Mouse (Mus musculus): Measurements from ENCODE around the gene Pus7. TPM values are rescaled to one million over a fixed set of nuclear protein-coding genes. Genes with fewer than 3 reads are reported as not detected.

Pus7 gene
- 4.1 and 4.4 TPM in 2 replicates for polyA plus RNA-seq (2012; rRNA removed)

- no peak within 1 kb of the TSS; the same call in 1 of the 2 replicates for H3K27ac ChIP-seq (ENCODE audit: insufficient read depth, low read depth, low read length)
These were observed at the start of gene Pus7 for GRCm38 (mm10) chr5:23782931-23783877. Pus7 (minus strand) TSS chr5:23783711.

GRCm38 (mm10) chr5:23830897-23831752 is 47.6 kb upstream of the Pus7 start:
- DNase-seq: peak; percentile 47
- Histone ChIP-seq H3K36me3 (ENCODE audit: control insufficient read depth, insufficient read depth, low read length) (no peaks in the 10 kb centered on the region), H3K4me3 (ENCODE audit: insufficient read depth, low read depth, low read length) (no peak overlapping the region), H3K27ac (ENCODE audit: insufficient read depth, low read depth, low read length) (no peak overlapping the region), H3K4me1 (ENCODE audit: control insufficient read depth, insufficient read depth, low read length) (no peaks in the 10 kb centered on the region), H3K27me3 (replicated peaks; ENCODE audit: control insufficient read depth, insufficient read depth, low read length) (no peaks in the 10 kb centered on the region)
- no peak for TF ChIP-seq CTCF (conservative IDR thresholded peaks at IDR 0.05; ENCODE audit: insufficient read depth, insufficient read length, low read depth, low read length)
- TF ChIP-seq POLR2A (IDR thresholded peaks at IDR 0.05; ENCODE audit: low read depth, low read length): no peak
- WGBS: 48% methylated on average over 58 of the region's 58 CpGs

More at GRCm38 (mm10) chr5:23782931-23783877, at the start of gene Pus7:
- peaks cover 2% of the 10 kb centered on the region; the same call in 1 of the 2 replicates for H3K4me1 ChIP-seq (ENCODE audit: control insufficient read depth, insufficient read depth, low read length)
- no peaks in the 10 kb centered on the region for H3K27me3 ChIP-seq (replicated peaks; ENCODE audit: control insufficient read depth, insufficient read depth, low read length)
- no peaks in the 10 kb centered on the region for H3K36me3 ChIP-seq (ENCODE audit: control insufficient read depth, insufficient read depth, low read length)
- WGBS: under 1% methylated on average over 86 of the region's 86 CpGs
- TF ChIP-seq POLR2A (IDR thresholded peaks at IDR 0.05; ENCODE audit: low read depth, low read length) (no peak), CTCF (conservative IDR thresholded peaks at IDR 0.05; ENCODE audit: insufficient read depth, insufficient read length, low read depth, low read length) (no peak)
- DNase-seq: peak; percentile 92
- peak within 1 kb of the TSS; percentile 86 for H3K4me3 ChIP-seq (ENCODE audit: insufficient read depth, low read depth, low read length)

- H3K36me3 ChIP-seq (ENCODE audit: control insufficient read depth, insufficient read depth, low read length): no peaks in the 10 kb centered on the region
- H3K27me3 ChIP-seq (replicated peaks; ENCODE audit: control insufficient read depth, insufficient read depth, low read length): no peaks in the 10 kb centered on the region
- 38% methylated on average over 11 of the region's 11 CpGs for WGBS
- H3K4me1 ChIP-seq (ENCODE audit: control insufficient read depth, insufficient read depth, low read length): no peaks in the 10 kb centered on the region
- H3K4me3 ChIP-seq (ENCODE audit: insufficient read depth, low read depth, low read length): no peak overlapping the region
- DNase-seq: peak; percentile 69
- H3K27ac ChIP-seq (ENCODE audit: insufficient read depth, low read depth, low read length): no peak overlapping the region
- TF ChIP-seq CTCF (conservative IDR thresholded peaks at IDR 0.05; ENCODE audit: insufficient read depth, insufficient read length, low read depth, low read length) (peak; percentile 84), POLR2A (IDR thresholded peaks at IDR 0.05; ENCODE audit: low read depth, low read length) (no peak)
These were observed 43.0 kb upstream of the Pus7 start for GRCm38 (mm10) chr5:23826321-23827004.

- no peaks in the 10 kb centered on the region for H3K4me1 ChIP-seq (ENCODE audit: control insufficient read depth, insufficient read depth, low read length)
- WGBS: 77% methylated on average over 8 of the region's 8 CpGs
These were observed 40.7 kb upstream of the Pus7 start for GRCm38 (mm10) chr5:23824171-23824733.

GRCm38 (mm10) chr5:23822306-23822705 is 38.8 kb upstream of the Pus7 start:
- no peak for DNase-seq
- TF ChIP-seq POLR2A (IDR thresholded peaks at IDR 0.05; ENCODE audit: low read depth, low read length): no peak
- no peak for TF ChIP-seq CTCF (conservative IDR thresholded peaks at IDR 0.05; ENCODE audit: insufficient read depth, insufficient read length, low read depth, low read length)
- no peak overlapping the region for H3K4me3 ChIP-seq (ENCODE audit: insufficient read depth, low read depth, low read length)
- H3K27me3 ChIP-seq (replicated peaks; ENCODE audit: control insufficient read depth, insufficient read depth, low read length): no peaks in the 10 kb centered on the region
- H3K27ac ChIP-seq (ENCODE audit: insufficient read depth, low read depth, low read length): no peak overlapping the region
- H3K36me3 ChIP-seq (ENCODE audit: control insufficient read depth, insufficient read depth, low read length): no peaks in the 10 kb centered on the region
- WGBS: 80% methylated on average over 11 of the region's 11 CpGs
- H3K4me1 ChIP-seq (ENCODE audit: control insufficient read depth, insufficient read depth, low read length): no peaks in the 10 kb centered on the region

More at GRCm38 (mm10) chr5:23824171-23824733, 40.7 kb upstream of the Pus7 start:
- TF ChIP-seq CTCF (conservative IDR thresholded peaks at IDR 0.05; ENCODE audit: insufficient read depth, insufficient read length, low read depth, low read length) (no peak), POLR2A (IDR thresholded peaks at IDR 0.05; ENCODE audit: low read depth, low read length) (no peak)
- H3K36me3 ChIP-seq (ENCODE audit: control insufficient read depth, insufficient read depth, low read length): no peaks in the 10 kb centered on the region
- H3K4me3 ChIP-seq (ENCODE audit: insufficient read depth, low read depth, low read length): no peak overlapping the region
- H3K27ac ChIP-seq (ENCODE audit: insufficient read depth, low read depth, low read length): no peak overlapping the region
- no peak for DNase-seq
- no peaks in the 10 kb centered on the region for H3K27me3 ChIP-seq (replicated peaks; ENCODE audit: control insufficient read depth, insufficient read depth, low read length)

- H3K27ac ChIP-seq (ENCODE audit: insufficient read depth, low read depth, low read length): no peak overlapping the region
- peaks cover 4% of the 10 kb centered on the region for H3K36me3 ChIP-seq (ENCODE audit: control insufficient read depth, insufficient read depth, low read length)
- H3K27me3 ChIP-seq (replicated peaks; ENCODE audit: control insufficient read depth, insufficient read depth, low read length): no peaks in the 10 kb centered on the region
- no peak overlapping the region for H3K4me3 ChIP-seq (ENCODE audit: insufficient read depth, low read depth, low read length)
- no peaks in the 10 kb centered on the region for H3K4me1 ChIP-seq (ENCODE audit: control insufficient read depth, insufficient read depth, low read length)
- 87% methylated on average over 15 of the region's 15 CpGs for WGBS
- DNase-seq: no peak
- TF ChIP-seq CTCF (conservative IDR thresholded peaks at IDR 0.05; ENCODE audit: insufficient read depth, insufficient read length, low read depth, low read length) (no peak), POLR2A (IDR thresholded peaks at IDR 0.05; ENCODE audit: low read depth, low read length) (no peak)
These were observed 33.2 kb upstream of the Pus7 start for GRCm38 (mm10) chr5:23816681-23817080.
